Mouse (Mus musculus) limb, embryonic 13.5 days (tissue): ENCODE data around the gene Mfsd11. TPM values are rescaled to one million over a fixed set of nuclear protein-coding genes. Genes with fewer than 3 reads are reported as not detected.
A peak's percentile ranks its signal among the peaks of the same experiment; 100 is the strongest.
"Not testable (repeated sequence)": the region's sequence is repeated elsewhere in the genome, so short reads cannot be mapped to it uniquely, and the experiment has no call there.

Source experiments
- ATAC-seq: fragments of 200-750 bp; cut with Nextera tagmentation; 2 replicates; pipeline ENCODE4 v1.8.0; 2017; ENCODE audit warnings: low read depth, moderate number of reproducible peaks, moderate TSS enrichment; ENCODE audit not compliant: low FRiP score
- H3K27ac ChIP-seq: fragments of 300-500 bp; sonication (generic); 2 replicates; pipeline ENCODE4 v1.5.1; 2015; ENCODE audit warnings: inconsistent platforms, mild to moderate bottlenecking, moderate library complexity
- H3K27me3 ChIP-seq: fragments of 300-500 bp; sonication (generic); 2 replicates; pipeline ENCODE4 v1.6.1; 2015; ENCODE audit warnings: mild to moderate bottlenecking, inconsistent platforms
- H3K36me3 ChIP-seq: fragments of 300-500 bp; sonication (generic); 2 replicates; pipeline ENCODE4 v1.6.1; 2015; ENCODE audit warnings: inconsistent platforms, mild to moderate bottlenecking, moderate library complexity
- H3K4me1 ChIP-seq: fragments of 300-500 bp; sonication (generic); 2 replicates; pipeline ENCODE4 v1.6.1; 2015; ENCODE audit warnings: inconsistent platforms
- H3K4me2 ChIP-seq: fragments of 300-500 bp; sonication (generic); replicated peaks from 2 replicates; pipeline ENCODE4 v1.6.1; 2015; ENCODE audit warnings: inconsistent platforms, mild to moderate bottlenecking, moderate library complexity
- H3K4me3 ChIP-seq: fragments of 300-500 bp; sonication (generic); 2 replicates; pipeline ENCODE4 v1.5.1; 2015; ENCODE audit warnings: moderate library complexity, mild to moderate bottlenecking, inconsistent platforms
- H3K9ac ChIP-seq: fragments of 300-500 bp; sonication (generic); 2 replicates; pipeline ENCODE4 v1.6.1; 2015; ENCODE audit warnings: mild to moderate bottlenecking, inconsistent platforms
- H3K9me3 ChIP-seq: fragments of 300-500 bp; sonication (generic); 2 replicates; pipeline ENCODE4 v1.6.1; 2016; ENCODE audit warnings: inconsistent platforms
- WGBS: fragments of 180-500 bp; shearing (Covaris S2); methylation state at CpG from one replicate; pipeline ENCODE4 v1.1.7; 2015; 5-methylcytosine and 5-hydroxymethylcytosine counted together
- polyA plus RNA-seq: library from polyadenylated mRNA; unstranded; fragments of >200 nt; fragmentation: Nextera tagmentation; extraction: Ambion mirVana; gene quantifications from 2 replicates; pipeline ENCODE4 v1.2.1, GENCODE M21; 2015

Mfsd11 gene
- polyA plus RNA-seq, 1 experiment from 2014 or later = 44.3 TPM

GRCm38 (mm10) chr11:116880839-116881238 lies 28.6 kb downstream of the Mfsd11 start:
- no peaks in the 10 kb centered on the region for H3K9me3 ChIP-seq
- no peak for ATAC-seq
- no peak overlapping the region for H3K4me3 ChIP-seq
- peaks cover 4% of the 10 kb centered on the region; the same call in 1 of the 2 replicates for H3K36me3 ChIP-seq
- H3K4me1 ChIP-seq = peaks cover 5% of the 10 kb centered on the region
- 58% methylated on average over 7 of the region's 7 CpGs for WGBS
- no peak overlapping the region for H3K9ac ChIP-seq
- peaks cover 7% of the 10 kb centered on the region; the same call in 1 of the 2 replicates for H3K27me3 ChIP-seq
- H3K4me2 ChIP-seq = no peak overlapping the region
- H3K27ac ChIP-seq = no peak overlapping the region

- no peaks in the 10 kb centered on the region for H3K36me3 ChIP-seq
- no peak overlapping the region for H3K4me2 ChIP-seq
- no peak for ATAC-seq
- H3K27me3 ChIP-seq = peaks cover 10% of the 10 kb centered on the region; the same call in 1 of the 2 replicates
- H3K9me3 ChIP-seq = no peaks in the 10 kb centered on the region
- no peak overlapping the region for H3K4me3 ChIP-seq
- no peak overlapping the region for H3K9ac ChIP-seq
- 62% methylated on average over 5 of the region's 5 CpGs for WGBS
- H3K27ac ChIP-seq = no peak overlapping the region
- peaks cover 9% of the 10 kb centered on the region for H3K4me1 ChIP-seq
Measured at GRCm38 (mm10) chr11:116881440-116881839, 29.2 kb downstream of the Mfsd11 start.

- no peaks in the 10 kb centered on the region for H3K9me3 ChIP-seq
- peaks cover 16% of the 10 kb centered on the region; the same call in 1 of the 2 replicates for H3K27me3 ChIP-seq
- 81% methylated on average over 10 of the region's 10 CpGs for WGBS
- no peak overlapping the region for H3K4me2 ChIP-seq
- H3K36me3 ChIP-seq = no peaks in the 10 kb centered on the region
- no peak overlapping the region for H3K9ac ChIP-seq
- no peak overlapping the region for H3K4me3 ChIP-seq
- peaks cover 9% of the 10 kb centered on the region for H3K4me1 ChIP-seq
- ATAC-seq = no peak
- no peak overlapping the region for H3K27ac ChIP-seq
Measured at GRCm38 (mm10) chr11:116882446-116882845, 30.2 kb downstream of the Mfsd11 start.

DNA sequence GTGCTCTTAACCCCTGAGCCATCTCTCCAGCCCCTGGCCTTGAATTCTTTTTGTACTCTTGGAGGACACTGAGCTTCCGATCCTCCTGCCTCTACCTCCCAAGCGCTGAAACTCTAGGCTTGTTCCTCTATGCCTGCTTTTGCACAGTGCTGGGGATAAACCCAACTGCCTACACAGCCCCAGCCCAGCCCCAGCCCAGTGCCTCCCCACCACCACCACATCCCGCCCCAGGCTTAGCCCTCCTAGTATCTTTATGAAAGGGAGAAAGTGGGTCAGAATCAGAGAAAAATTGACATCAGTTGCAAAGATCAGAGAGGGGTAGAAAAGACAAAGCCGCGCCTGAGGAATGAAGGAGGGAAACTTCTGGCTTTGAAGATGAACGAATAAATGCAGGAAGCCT lies 31.8 kb downstream of the Mfsd11 start:
- H3K4me3 ChIP-seq = no peak overlapping the region
- H3K9ac ChIP-seq = no peak overlapping the region
- ATAC-seq = no peak
- H3K36me3 ChIP-seq = no peaks in the 10 kb centered on the region
- 85% methylated on average over 6 of the region's 6 CpGs for WGBS
- H3K4me1 ChIP-seq = peaks cover 9% of the 10 kb centered on the region
- no peak overlapping the region for H3K27ac ChIP-seq
- H3K9me3 ChIP-seq = no peaks in the 10 kb centered on the region
- H3K27me3 ChIP-seq = peaks cover 16% of the 10 kb centered on the region; the same call in 1 of the 2 replicates
- no peak overlapping the region for H3K4me2 ChIP-seq

GRCm38 (mm10) chr11:116885275-116886151 lies 33.3 kb downstream of the Mfsd11 start:
- H3K27me3 ChIP-seq = peaks cover 16% of the 10 kb centered on the region; the same call in 1 of the 2 replicates
- H3K4me1 ChIP-seq = peaks cover 17% of the 10 kb centered on the region
- H3K36me3 ChIP-seq = no peaks in the 10 kb centered on the region
- H3K4me3 ChIP-seq = peak overlapping the region; percentile 35
- H3K9me3 ChIP-seq = no peaks in the 10 kb centered on the region
- peak overlapping the region; percentile 58; the same call in 1 of the 2 replicates for H3K9ac ChIP-seq
- peak overlapping the region; percentile 63 for H3K4me2 ChIP-seq
- ATAC-seq = peak; percentile 46; the same call in 1 of the 2 replicates
- under 1% methylated on average over 27 of the region's 28 CpGs for WGBS
- no peak overlapping the region for H3K27ac ChIP-seq

DNA sequence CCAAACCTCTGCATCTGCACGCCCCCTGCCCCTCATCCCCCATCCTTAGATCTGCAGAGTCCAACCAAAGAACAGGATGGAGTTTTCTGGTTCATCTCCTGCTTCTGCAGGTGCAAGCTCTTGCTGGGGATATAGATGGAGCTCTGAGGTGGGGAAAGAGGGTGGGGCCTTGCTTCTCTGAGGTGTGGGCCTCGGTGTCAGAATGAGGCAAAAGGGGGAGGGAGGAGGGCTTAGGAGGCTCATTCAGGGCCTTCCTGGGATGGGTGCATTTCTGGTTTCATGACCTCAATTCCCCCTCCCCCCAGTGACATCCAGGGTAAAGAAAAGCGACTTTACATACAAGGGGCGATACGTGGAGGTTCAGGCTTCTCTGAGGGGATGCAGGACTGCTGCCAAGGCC lies 34.9 kb downstream of the Mfsd11 start:
- peaks cover 17% of the 10 kb centered on the region for H3K4me1 ChIP-seq
- ATAC-seq = no peak
- no peaks in the 10 kb centered on the region for H3K36me3 ChIP-seq
- H3K9ac ChIP-seq = no peak overlapping the region
- no peak overlapping the region for H3K4me3 ChIP-seq
- no peak overlapping the region for H3K4me2 ChIP-seq
- 42% methylated on average over 5 of the region's 5 CpGs for WGBS
- no peaks in the 10 kb centered on the region for H3K9me3 ChIP-seq
- no peak overlapping the region for H3K27ac ChIP-seq
- H3K27me3 ChIP-seq = peaks cover 16% of the 10 kb centered on the region; the same call in 1 of the 2 replicates

GRCm38 (mm10) chr11:116893532-116894442 lies 41.5 kb downstream of the Mfsd11 start:
- ATAC-seq = no peak; the same call in 1 of the 2 replicates
- peaks cover 14% of the 10 kb centered on the region for H3K4me1 ChIP-seq
- H3K27me3 ChIP-seq = no peaks in the 10 kb centered on the region
- no peak overlapping the region for H3K9ac ChIP-seq
- no peak overlapping the region for H3K4me3 ChIP-seq
- H3K36me3 ChIP-seq = no peaks in the 10 kb centered on the region
- H3K4me2 ChIP-seq = no peak overlapping the region
- 51% methylated on average over 19 of the region's 19 CpGs for WGBS
- no peak overlapping the region for H3K27ac ChIP-seq
- no peaks in the 10 kb centered on the region for H3K9me3 ChIP-seq

DNA sequence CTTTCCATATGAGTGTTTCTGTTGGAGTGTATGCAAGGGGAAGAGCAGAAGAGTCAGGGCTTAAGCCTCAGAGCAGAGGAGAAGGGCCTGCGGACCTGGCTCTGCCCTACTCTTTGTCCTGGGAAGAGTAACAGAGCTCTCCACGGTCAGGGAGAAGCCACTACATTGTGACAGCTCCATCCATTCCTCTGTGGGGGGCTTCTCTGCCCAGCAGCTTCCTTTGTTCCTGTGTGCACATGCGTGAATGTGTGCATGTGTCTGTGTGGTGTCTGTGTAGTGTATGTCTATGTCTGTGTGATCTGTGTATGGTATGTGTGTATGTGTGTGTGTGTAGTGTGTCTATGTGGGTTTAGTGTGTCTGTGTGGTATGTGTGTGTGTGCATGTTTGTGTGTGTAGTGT lies 43.2 kb downstream of the Mfsd11 start:
- whole genome bisulfite sequencing = 76% methylated on average over 3 of the region's 3 CpGs
- no peak overlapping the region for H3K27ac ChIP-seq
- no peak for ATAC-seq

DNA sequence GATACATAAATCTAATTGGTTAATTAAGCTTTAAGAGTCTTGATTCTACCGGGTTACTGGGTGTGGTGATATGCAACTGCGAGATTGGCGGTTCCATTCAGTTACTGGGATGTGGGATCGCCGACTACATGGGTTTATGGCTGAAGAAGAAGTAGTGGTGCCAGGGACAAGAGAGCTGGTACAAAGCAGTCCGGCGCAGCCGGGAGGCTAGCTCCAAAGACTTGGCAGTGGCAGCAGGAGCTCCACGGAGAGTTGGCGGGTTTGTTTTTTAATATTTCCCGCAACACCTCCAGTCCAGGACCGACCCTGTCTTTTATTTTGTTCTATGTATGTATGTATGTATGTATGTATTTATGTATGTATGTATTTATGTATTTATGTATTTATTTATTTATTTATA lies 47.0 kb downstream of the Mfsd11 start:
- no peak overlapping the region for H3K9ac ChIP-seq
- no peak overlapping the region for H3K27ac ChIP-seq
- H3K4me1 ChIP-seq = no peaks in the 10 kb centered on the region
- no peak overlapping the region for H3K4me3 ChIP-seq
- peaks cover 6% of the 10 kb centered on the region for H3K27me3 ChIP-seq
- no peak overlapping the region for H3K4me2 ChIP-seq
- H3K36me3 ChIP-seq = no peaks in the 10 kb centered on the region
- no peak for ATAC-seq
- 92% methylated on average over 12 of the region's 12 CpGs for WGBS
- H3K9me3 ChIP-seq = no peaks in the 10 kb centered on the region

More for the DNA sequence above, 43.2 kb downstream of the Mfsd11 start:
- Histone ChIP-seq H3K4me1 (peaks cover 5% of the 10 kb centered on the region), H3K9ac (no peak overlapping the region), H3K36me3 (no peaks in the 10 kb centered on the region), H3K4me3 (no peak overlapping the region), H3K4me2 (no peak overlapping the region), H3K27me3 (no peaks in the 10 kb centered on the region), H3K9me3 (no peaks in the 10 kb centered on the region)

DNA sequence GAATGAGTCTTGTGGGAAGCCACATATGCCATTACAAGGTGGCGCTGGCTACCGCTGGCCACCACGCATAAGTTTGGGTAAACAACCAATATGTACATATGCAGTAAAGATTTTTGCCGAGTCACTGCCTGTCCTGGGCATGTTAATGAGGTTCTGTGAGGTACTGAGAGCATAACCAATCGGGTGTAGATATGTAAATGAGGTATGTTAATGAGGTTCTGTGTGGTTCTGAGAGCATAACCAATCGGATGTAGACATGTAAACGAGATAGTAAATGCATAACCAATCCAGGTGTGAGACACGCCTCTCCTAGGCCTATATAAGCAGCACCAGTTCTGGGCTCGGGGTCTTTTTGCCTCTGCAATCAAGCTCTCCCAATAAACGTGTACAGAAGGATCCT lies 50.3 kb downstream of the Mfsd11 start:
- not testable (repeated sequence) for H3K36me3 ChIP-seq, H3K4me3 ChIP-seq, H3K9ac ChIP-seq, H3K4me2 ChIP-seq, H3K27ac ChIP-seq, H3K4me1 ChIP-seq, H3K9me3 ChIP-seq, ATAC-seq
- H3K27me3 ChIP-seq = peaks cover 29% of the 10 kb centered on the region
- WGBS = 91% methylated on average over 10 of the region's 10 CpGs

DNA sequence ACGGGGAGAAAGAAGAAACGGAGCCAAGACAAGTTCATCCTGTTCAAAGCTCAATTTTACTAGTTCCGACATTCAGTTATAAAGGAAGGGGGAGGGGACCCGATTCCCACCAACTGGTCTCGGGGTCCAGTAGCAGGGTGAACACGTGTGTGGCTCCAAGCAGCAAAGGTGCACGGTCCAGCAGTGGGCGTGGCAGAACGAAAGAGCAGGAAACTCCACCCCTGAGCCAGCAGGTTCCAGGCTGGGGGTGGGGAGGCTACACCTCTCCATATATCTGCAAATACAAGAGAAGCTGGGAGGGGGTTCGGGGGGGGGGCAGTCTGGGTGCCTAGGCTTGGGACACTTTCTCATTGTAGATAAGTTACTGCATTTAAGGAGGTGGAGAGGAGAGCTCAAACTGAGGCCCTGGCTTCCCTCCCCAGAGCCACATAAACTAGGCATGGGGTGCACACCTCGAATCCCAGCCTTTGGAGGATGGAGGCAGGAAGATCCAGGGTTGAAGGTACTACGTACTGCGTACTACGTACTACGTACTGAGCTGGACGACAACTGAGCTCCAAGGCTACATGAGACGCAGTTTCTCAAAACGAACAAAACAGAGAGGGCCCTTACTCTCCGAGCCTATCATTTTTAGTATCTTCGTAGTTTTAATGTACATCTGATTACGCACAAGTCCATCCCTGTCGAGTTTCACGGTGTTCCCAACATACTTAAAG lies 53.7 kb downstream of the Mfsd11 start:
- WGBS = 2% methylated on average over 23 of the region's 23 CpGs
- Histone ChIP-seq H3K36me3 (no peaks in the 10 kb centered on the region), H3K27ac (no peak overlapping the region), H3K9ac (no peak overlapping the region), H3K4me1 (peaks cover 10% of the 10 kb centered on the region), H3K27me3 (peaks cover 31% of the 10 kb centered on the region), H3K4me2 (peak overlapping the region; percentile 65), H3K9me3 (no peaks in the 10 kb centered on the region), H3K4me3 (peak overlapping the region; percentile 33)
- no peak for ATAC-seq
